17 mouse cellular contexts compared by ENCODE assay signal in the genomic region with DNA sequence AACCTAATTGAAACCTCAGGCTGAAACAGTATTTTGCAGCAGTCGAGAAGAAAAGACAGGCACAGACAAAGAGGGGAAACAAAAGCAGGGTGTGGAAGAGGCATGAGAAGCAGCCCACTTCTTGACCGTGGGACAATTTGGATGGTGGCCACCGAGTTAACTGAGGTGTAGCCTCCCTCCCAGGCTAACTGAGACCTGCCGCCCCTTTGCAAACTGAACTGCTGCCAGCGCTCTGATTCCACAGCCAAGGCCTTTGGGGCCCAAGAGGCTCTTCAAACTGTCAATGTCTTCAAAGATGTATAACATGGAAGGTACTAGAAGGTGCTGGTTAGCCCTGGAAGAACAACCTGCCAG.
DNase-seq lines count a peak whose midpoint lies in the region; ATAC-seq and TF ChIP-seq lines count a peak whose summit lies in the region.
"Had no signal": no experiment of that assay in that cellular context is flagged by ENCODE, and none has a peak within 500 bp of the region (broad histone marks: within the 10 kb centered on the region; RNA-seq: fewer than 3 reads in every experiment).

No protein-coding gene starts in this region.

- TF ChIP-seq CTCF in forebrain, postnatal 0 days (IDR thresholded peaks at IDR 0.05; ENCODE audit: low read depth) = no peak

- no peaks in the 10 kb centered on the region for H3K36me3 ChIP-seq in forebrain, postnatal 0 days (ENCODE audit: insufficient read depth)
- H3K36me3 ChIP-seq in midbrain, embryonic 10.5 days = no peaks in the 10 kb centered on the region
- no peaks in the 10 kb centered on the region for H3K36me3 ChIP-seq in neural tube, embryonic 13.5 days
- no peaks in the 10 kb centered on the region for H3K36me3 ChIP-seq in kidney, embryonic 15.5 days
- H3K36me3 ChIP-seq: embryonic facial prominence, embryonic 12.5 days; heart, embryonic 10.5 days; lung, embryonic 15.5 days had no signal

- peak; percentile 59 to 67 for DNase-seq in cerebellum, postnatal 10 days
- DNase-seq in cerebellum, adult 8-10 months = no peak
- DNase-seq in forebrain, postnatal 0 days = no peak
- no peak for DNase-seq in midbrain, embryonic 10.5 days (ENCODE audit: low spot score)
- no peak for DNase-seq in layer of hippocampus, adult 18-20 months (ENCODE audit: low spot score in 2 of 2)
- DNase-seq in adrenal gland, postnatal 4 days (ENCODE audit: low spot score in 2 of 2) = no peak
- DNase-seq: adrenal gland, postnatal 36 days; cerebellum, postnatal 36 days; gastrocnemius, postnatal 14 days; kidney, adult 11 months; kidney, postnatal 4 days had no signal

- no peak overlapping the region for H3K4me3 ChIP-seq in forebrain, postnatal 0 days (ENCODE audit: low read depth, low read length)
- H3K4me3 ChIP-seq in midbrain, embryonic 10.5 days = no peak overlapping the region
- H3K4me3 ChIP-seq in neural tube, embryonic 13.5 days = no peak overlapping the region
- no peak overlapping the region for H3K4me3 ChIP-seq in kidney, embryonic 15.5 days (replicated peaks)
- H3K4me3 ChIP-seq: embryonic facial prominence, embryonic 12.5 days; heart, embryonic 10.5 days; lung, embryonic 15.5 days had no signal

- no peak overlapping the region for H3K4me2 ChIP-seq in forebrain, postnatal 0 days (ENCODE audit: low read depth)
- H3K4me2 ChIP-seq in neural tube, embryonic 13.5 days = no peak overlapping the region
- H3K4me2 ChIP-seq in kidney, embryonic 15.5 days = no peak overlapping the region
- H3K4me2 ChIP-seq: embryonic facial prominence, embryonic 12.5 days; liver, embryonic 11.5 days; lung, embryonic 15.5 days had no signal

- H3K9me3 ChIP-seq in forebrain, postnatal 0 days (ENCODE audit: low read length) = no peaks in the 10 kb centered on the region
- no peaks in the 10 kb centered on the region for H3K9me3 ChIP-seq in midbrain, embryonic 10.5 days (replicated peaks)
- no peaks in the 10 kb centered on the region for H3K9me3 ChIP-seq in neural tube, embryonic 13.5 days
- H3K9me3 ChIP-seq in kidney, embryonic 15.5 days (replicated peaks) = no peaks in the 10 kb centered on the region
- H3K9me3 ChIP-seq: embryonic facial prominence, embryonic 12.5 days; heart, embryonic 10.5 days; lung, embryonic 15.5 days had no signal

- H3K4me1 ChIP-seq in forebrain, postnatal 0 days (ENCODE audit: insufficient read depth) = peaks cover 13% of the 10 kb centered on the region
- peaks cover 63% of the 10 kb centered on the region for H3K4me1 ChIP-seq in midbrain, embryonic 10.5 days
- peaks cover 31% of the 10 kb centered on the region for H3K4me1 ChIP-seq in neural tube, embryonic 13.5 days (replicated peaks)
- H3K4me1 ChIP-seq in kidney, embryonic 15.5 days = peaks cover 18% of the 10 kb centered on the region

- 19% methylated on average over 5 of the region's 5 CpGs for WGBS in forebrain, postnatal 0 days
- WGBS in midbrain, embryonic 10.5 days = 33% methylated on average over 5 of the region's 5 CpGs
- WGBS in neural tube, embryonic 13.5 days = 49% methylated on average over 5 of the region's 5 CpGs
- 79% methylated on average over 5 of the region's 5 CpGs for WGBS in kidney, embryonic 15.5 days

- H3K27me3 ChIP-seq in forebrain, postnatal 0 days (ENCODE audit: insufficient read depth, low read length) = no peaks in the 10 kb centered on the region
- H3K27me3 ChIP-seq in midbrain, embryonic 10.5 days (ENCODE audit: low read depth, poor library complexity, severe bottlenecking) = peaks cover 51% of the 10 kb centered on the region
- no peaks in the 10 kb centered on the region for H3K27me3 ChIP-seq in neural tube, embryonic 13.5 days
- no peaks in the 10 kb centered on the region for H3K27me3 ChIP-seq in kidney, embryonic 15.5 days
- H3K27me3 ChIP-seq: embryonic facial prominence, embryonic 12.5 days; lung, embryonic 15.5 days had no signal

- H3K9ac ChIP-seq in forebrain, postnatal 0 days = no peak overlapping the region
- no peak overlapping the region for H3K9ac ChIP-seq in neural tube, embryonic 13.5 days
- H3K9ac ChIP-seq in kidney, embryonic 15.5 days = no peak overlapping the region
- H3K9ac ChIP-seq: embryonic facial prominence, embryonic 12.5 days; lung, embryonic 15.5 days had no signal

- H3K27ac ChIP-seq in forebrain, postnatal 0 days (ENCODE audit: low read depth, low read length) = peak overlapping the region; percentile 54
- peak overlapping the region; percentile 87 for H3K27ac ChIP-seq in midbrain, embryonic 10.5 days (replicated peaks)
- peak overlapping the region; percentile 76 for H3K27ac ChIP-seq in neural tube, embryonic 13.5 days (replicated peaks)
- no peak overlapping the region for H3K27ac ChIP-seq in kidney, embryonic 15.5 days
- H3K27ac ChIP-seq: embryonic facial prominence, embryonic 12.5 days; heart, embryonic 10.5 days; lung, embryonic 15.5 days had no signal

- ATAC-seq in forebrain, postnatal 0 days = peak; percentile 4; the same call in 1 of the 2 replicates
- peak; percentile 68 for ATAC-seq in neural tube, embryonic 13.5 days (ENCODE audit: low read depth)
- ATAC-seq in kidney, embryonic 15.5 days (replicated peaks; ENCODE audit: low FRiP score) = no peak

Comparison
In these comparisons a context has a peak if more than half of its experiments do, and no peak if none do; other contexts are left out.
1. DNase-seq: peak in cerebellum, postnatal 10 days (2 of 2); none in cerebellum, adult 8-10 months (single experiment), forebrain, postnatal 0 days (single experiment), midbrain, embryonic 10.5 days (single experiment), layer of hippocampus, adult 18-20 months (0 of 2) and adrenal gland, postnatal 4 days (0 of 2).